Mouse (Mus musculus): ENCODE measurements around the gene Catsper4. TPM values are rescaled to one million over a fixed set of nuclear protein-coding genes. Genes with fewer than 3 reads are reported as not detected.

Catsper4 gene
- polyA plus RNA-seq, 1 experiment = not detected

- TF ChIP-seq POLR2A (IDR thresholded peaks at IDR 0.05; ENCODE audit: insufficient read depth, low read length) = no peak
- TF ChIP-seq CTCF (IDR thresholded peaks at IDR 0.05; ENCODE audit: low read depth, low read length) = no peak
- TF ChIP-seq EP300 (IDR thresholded peaks at IDR 0.05; ENCODE audit: insufficient read depth, low read depth, low read length) = no peak
- Histone ChIP-seq H3K27me3 (ENCODE audit: control insufficient read depth, insufficient read depth, low read length, poor library complexity, severe bottlenecking) (no peaks in the 10 kb centered on the region), H3K9me3 (replicated peaks; ENCODE audit: control insufficient read depth, insufficient read depth, low read length, poor library complexity, severe bottlenecking) (no peaks in the 10 kb centered on the region), H3K4me3 (ENCODE audit: low read depth, low read length) (no peak overlapping the region), H3K4me1 (ENCODE audit: control insufficient read depth, insufficient read depth, low read length) (no peaks in the 10 kb centered on the region), H3K36me3 (ENCODE audit: control insufficient read depth, insufficient read depth, low read length, poor library complexity, severe bottlenecking) (no peaks in the 10 kb centered on the region), H3K27ac (ENCODE audit: insufficient read depth, low read length) (no peak overlapping the region), H3K9ac (ENCODE audit: low read depth, poor library complexity, severe bottlenecking) (no peak overlapping the region)
These were observed 43.5 kb downstream of the Catsper4 start for GRCm38 (mm10) chr4:134183711-134184110.

GRCm38 (mm10) chr4:134181825-134182224, 45.4 kb downstream of the Catsper4 start:
- H3K9ac ChIP-seq (ENCODE audit: low read depth, poor library complexity, severe bottlenecking) = no peak overlapping the region
- H3K4me1 ChIP-seq (ENCODE audit: control insufficient read depth, insufficient read depth, low read length) = no peaks in the 10 kb centered on the region
- H3K27ac ChIP-seq (ENCODE audit: insufficient read depth, low read length) = no peak overlapping the region
- no peaks in the 10 kb centered on the region for H3K36me3 ChIP-seq (ENCODE audit: control insufficient read depth, insufficient read depth, low read length, poor library complexity, severe bottlenecking)
- no peak overlapping the region for H3K4me3 ChIP-seq (ENCODE audit: low read depth, low read length)
- TF ChIP-seq EP300 (IDR thresholded peaks at IDR 0.05; ENCODE audit: insufficient read depth, low read depth, low read length) = no peak
- TF ChIP-seq POLR2A (IDR thresholded peaks at IDR 0.05; ENCODE audit: insufficient read depth, low read length) = no peak
- no peak for TF ChIP-seq CTCF (IDR thresholded peaks at IDR 0.05; ENCODE audit: low read depth, low read length)
- H3K27me3 ChIP-seq (ENCODE audit: control insufficient read depth, insufficient read depth, low read length, poor library complexity, severe bottlenecking) = no peaks in the 10 kb centered on the region
- no peaks in the 10 kb centered on the region for H3K9me3 ChIP-seq (replicated peaks; ENCODE audit: control insufficient read depth, insufficient read depth, low read length, poor library complexity, severe bottlenecking)

DNA sequence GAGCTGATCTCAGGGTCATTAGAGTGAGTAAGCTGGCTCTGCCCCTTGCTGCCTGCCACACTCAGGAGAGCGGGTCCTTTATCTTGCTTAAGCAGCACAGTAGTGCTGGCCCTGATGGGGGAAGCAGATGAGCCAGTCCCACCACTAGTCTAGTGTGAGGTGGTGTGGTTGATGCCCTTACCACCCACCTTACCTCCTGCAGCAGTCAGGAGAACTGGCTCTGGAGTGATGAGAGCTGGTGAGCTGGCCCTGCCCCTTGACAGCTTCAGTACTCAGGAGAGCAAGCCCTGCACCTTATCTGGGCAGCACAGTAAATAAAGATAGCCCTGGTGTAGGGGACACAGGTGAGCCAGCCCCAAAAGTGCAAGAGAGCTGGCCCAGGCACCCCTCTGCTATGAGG, 46.1 kb downstream of the Catsper4 start:
- Histone ChIP-seq H3K36me3 (ENCODE audit: control insufficient read depth, insufficient read depth, low read length, poor library complexity, severe bottlenecking) (0 out of 2 replicates have a peak, but pooled peaks cover 5% of the 10 kb centered on the region), H3K27ac (ENCODE audit: insufficient read depth, low read length) (no peak overlapping the region), H3K27me3 (ENCODE audit: control insufficient read depth, insufficient read depth, low read length, poor library complexity, severe bottlenecking) (no peaks in the 10 kb centered on the region), H3K9ac (ENCODE audit: low read depth, poor library complexity, severe bottlenecking) (no peak overlapping the region), H3K9me3 (replicated peaks; ENCODE audit: control insufficient read depth, insufficient read depth, low read length, poor library complexity, severe bottlenecking) (no peaks in the 10 kb centered on the region), H3K4me3 (ENCODE audit: low read depth, low read length) (no peak overlapping the region), H3K4me1 (ENCODE audit: control insufficient read depth, insufficient read depth, low read length) (no peaks in the 10 kb centered on the region)
- TF ChIP-seq POLR2A (IDR thresholded peaks at IDR 0.05; ENCODE audit: insufficient read depth, low read length) (no peak), CTCF (IDR thresholded peaks at IDR 0.05; ENCODE audit: low read depth, low read length) (no peak), EP300 (IDR thresholded peaks at IDR 0.05; ENCODE audit: insufficient read depth, low read depth, low read length) (no peak)

- TF ChIP-seq EP300 (IDR thresholded peaks at IDR 0.05; ENCODE audit: insufficient read depth, low read depth, low read length) = no peak
- no peak for TF ChIP-seq CTCF (IDR thresholded peaks at IDR 0.05; ENCODE audit: low read depth, low read length)
- no peak for TF ChIP-seq POLR2A (IDR thresholded peaks at IDR 0.05; ENCODE audit: insufficient read depth, low read length)
- peaks cover 15% of the 10 kb centered on the region for H3K36me3 ChIP-seq (ENCODE audit: control insufficient read depth, insufficient read depth, low read length, poor library complexity, severe bottlenecking)
- no peaks in the 10 kb centered on the region for H3K4me1 ChIP-seq (ENCODE audit: control insufficient read depth, insufficient read depth, low read length)
These were observed 54.8 kb downstream of the Catsper4 start for GRCm38 (mm10) chr4:134172391-134172790.

DNA sequence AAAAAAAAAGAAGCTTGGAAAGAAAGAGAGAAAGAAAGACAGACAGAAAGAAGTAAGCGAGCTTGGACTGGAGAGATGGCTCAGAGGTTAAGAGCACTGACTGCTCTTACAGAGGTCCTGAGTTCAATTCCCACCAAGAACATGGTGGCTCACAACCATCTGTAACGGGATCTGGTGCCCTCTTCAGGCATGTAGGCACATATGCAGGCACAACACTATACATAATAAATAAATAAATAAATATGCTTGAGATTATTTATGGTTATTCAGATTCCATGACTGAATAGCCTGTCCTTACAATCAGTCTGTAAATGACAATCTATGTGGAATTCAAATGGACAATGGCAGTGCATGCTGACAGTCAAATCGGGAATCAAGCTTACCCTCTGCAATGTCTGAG, 60.3 kb downstream of the Catsper4 start:
- no peaks in the 10 kb centered on the region for H3K27me3 ChIP-seq (ENCODE audit: control insufficient read depth, insufficient read depth, low read length, poor library complexity, severe bottlenecking)
- no peak overlapping the region for H3K9ac ChIP-seq (ENCODE audit: low read depth, poor library complexity, severe bottlenecking)
- no peak overlapping the region for H3K4me3 ChIP-seq (ENCODE audit: low read depth, low read length)
- no peak for TF ChIP-seq EP300 (IDR thresholded peaks at IDR 0.05; ENCODE audit: insufficient read depth, low read depth, low read length)
- no peak for TF ChIP-seq POLR2A (IDR thresholded peaks at IDR 0.05; ENCODE audit: insufficient read depth, low read length)
- TF ChIP-seq CTCF (IDR thresholded peaks at IDR 0.05; ENCODE audit: low read depth, low read length) = no peak
- H3K9me3 ChIP-seq (replicated peaks; ENCODE audit: control insufficient read depth, insufficient read depth, low read length, poor library complexity, severe bottlenecking) = no peaks in the 10 kb centered on the region
- H3K36me3 ChIP-seq (ENCODE audit: control insufficient read depth, insufficient read depth, low read length, poor library complexity, severe bottlenecking) = peaks cover 26% of the 10 kb centered on the region
- no peak overlapping the region for H3K27ac ChIP-seq (ENCODE audit: insufficient read depth, low read length)
- no peaks in the 10 kb centered on the region for H3K4me1 ChIP-seq (ENCODE audit: control insufficient read depth, insufficient read depth, low read length)

More at GRCm38 (mm10) chr4:134172391-134172790, 54.8 kb downstream of the Catsper4 start:
- no peaks in the 10 kb centered on the region for H3K27me3 ChIP-seq (ENCODE audit: control insufficient read depth, insufficient read depth, low read length, poor library complexity, severe bottlenecking)
- H3K9ac ChIP-seq (ENCODE audit: low read depth, poor library complexity, severe bottlenecking) = no peak overlapping the region
- no peak overlapping the region for H3K4me3 ChIP-seq (ENCODE audit: low read depth, low read length)
- H3K27ac ChIP-seq (ENCODE audit: insufficient read depth, low read length) = no peak overlapping the region
- no peaks in the 10 kb centered on the region for H3K9me3 ChIP-seq (replicated peaks; ENCODE audit: control insufficient read depth, insufficient read depth, low read length, poor library complexity, severe bottlenecking)

GRCm38 (mm10) chr4:134165548-134166465, 61.4 kb downstream of the Catsper4 start:
- H3K9me3 ChIP-seq (replicated peaks; ENCODE audit: control insufficient read depth, insufficient read depth, low read length, poor library complexity, severe bottlenecking) = no peaks in the 10 kb centered on the region
- H3K36me3 ChIP-seq (ENCODE audit: control insufficient read depth, insufficient read depth, low read length, poor library complexity, severe bottlenecking) = peaks cover 20% of the 10 kb centered on the region
- no peaks in the 10 kb centered on the region for H3K27me3 ChIP-seq (ENCODE audit: control insufficient read depth, insufficient read depth, low read length, poor library complexity, severe bottlenecking)
- no peak overlapping the region for H3K9ac ChIP-seq (ENCODE audit: low read depth, poor library complexity, severe bottlenecking)
- H3K4me3 ChIP-seq (ENCODE audit: low read depth, low read length) = no peak overlapping the region
- H3K27ac ChIP-seq (ENCODE audit: insufficient read depth, low read length) = no peak overlapping the region
- H3K4me1 ChIP-seq (ENCODE audit: control insufficient read depth, insufficient read depth, low read length) = no peaks in the 10 kb centered on the region
- TF ChIP-seq CTCF (IDR thresholded peaks at IDR 0.05; ENCODE audit: low read depth, low read length) (no peak), EP300 (IDR thresholded peaks at IDR 0.05; ENCODE audit: insufficient read depth, low read depth, low read length) (no peak), POLR2A (IDR thresholded peaks at IDR 0.05; ENCODE audit: insufficient read depth, low read length) (no peak)

Measured in ES-Bruce4 (cell line).